Mouse (Mus musculus): Measurements from ENCODE around the gene Srgap3.

DNA sequence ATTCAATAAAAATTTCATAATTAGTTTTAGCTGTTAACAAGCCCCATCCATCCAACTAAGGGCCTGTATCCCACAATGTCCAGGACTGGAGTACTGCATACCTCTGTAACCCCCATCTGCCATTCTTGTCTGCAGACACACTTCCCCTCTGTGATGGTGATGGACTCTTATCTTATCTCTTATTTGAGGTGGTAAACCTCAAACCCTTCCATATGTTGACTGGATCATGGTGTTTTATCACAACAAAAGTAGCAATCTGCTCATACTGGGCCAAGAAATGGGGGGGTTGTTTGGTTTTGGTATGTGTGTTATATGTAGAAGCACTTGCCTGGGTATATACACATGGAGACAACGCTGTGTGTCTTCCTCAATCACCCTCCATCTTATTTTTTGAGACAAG is 255.5 kb downstream of the Srgap3 start:
- TF ChIP-seq TAL1 (IDR thresholded peaks at IDR 0.05; ENCODE audit: low read length) (no peak), GATA1 (IDR thresholded peaks at IDR 0.05; ENCODE audit: low read length) (no peak)

Measured in erythroblast, embryonic 14.5 days (primary cell).